ENCODE assay signal across 27 mouse cellular contexts in genomic region chr15:101004538-101004937, GRCm38 (mm10). TPM values are rescaled to one million over a fixed set of nuclear protein-coding genes. Genes with fewer than 3 reads are reported as not detected.
DNase-seq lines count a peak whose midpoint lies in the region; ATAC-seq and TF ChIP-seq lines count a peak whose summit lies in the region.
"Had no signal": no experiment of that assay in that cellular context is flagged by ENCODE, and none has a peak within 500 bp of the region (broad histone marks: within the 10 kb centered on the region; RNA-seq: fewer than 3 reads in every experiment).

No protein-coding gene starts in this region.

- no peak for ATAC-seq in embryonic facial prominence, embryonic 13.5 days (ENCODE audit: insufficient number of reproducible peaks, insufficient read depth, low FRiP score, low TSS enrichment, low read depth)
- no peak for ATAC-seq in midbrain, embryonic 13.5 days
- ATAC-seq in midbrain, embryonic 14.5 days (ENCODE audit: low FRiP score, low TSS enrichment): no peak
- ATAC-seq in embryonic facial prominence, embryonic 14.5 days (ENCODE audit: low read depth): peak; percentile 62; the same call in 1 of the 2 replicates
- ATAC-seq: CD4-positive, CD25-positive, alpha-beta regulatory T cell, adult 4 months; forebrain, embryonic 13.5 days; forebrain, embryonic 16.5 days; Patski had no signal

- no peak overlapping the region for H3K27ac ChIP-seq in embryonic facial prominence, embryonic 13.5 days
- H3K27ac ChIP-seq in embryonic facial prominence, embryonic 10.5 days (replicated peaks): no peak overlapping the region
- peak overlapping the region; percentile 80 for H3K27ac ChIP-seq in left cerebral cortex, adult 2 months
- H3K27ac ChIP-seq in midbrain, embryonic 13.5 days: 0 out of 2 replicates have a peak overlapping the region, but pooled peaks have one; percentile 5
- no peak overlapping the region for H3K27ac ChIP-seq in midbrain, embryonic 14.5 days (replicated peaks; ENCODE audit: low read depth, low read length)
- no peak overlapping the region for H3K27ac ChIP-seq in embryonic facial prominence, embryonic 14.5 days (replicated peaks; ENCODE audit: low read depth, low read length)
- H3K27ac ChIP-seq: embryonic facial prominence, embryonic 12.5 days; forebrain, embryonic 13.5 days had no signal

- no peak for DNase-seq in embryonic facial prominence, embryonic 10.5 days (ENCODE audit: low spot score)
- no peak for DNase-seq in left cerebral cortex, adult 2 months (ENCODE audit: extremely low spot score in 1 of 2, low spot score in 2 of 2)
- no peak for DNase-seq in left cerebral cortex, adult 8-10 months (ENCODE audit: low spot score in 2 of 2)
- DNase-seq in midbrain, embryonic 14.5 days: no peak
- peak; percentile 23 for DNase-seq in embryonic facial prominence, embryonic 14.5 days (ENCODE audit: low spot score)
- no peak for DNase-seq in T-cell, adult 2 months (ENCODE audit: low spot score)
- DNase-seq: adrenal gland, adult 2 months; adrenal gland, postnatal 10 days; adrenal gland, postnatal 25 days; B cell, adult 2 months; cerebellum, adult 11-12 months; cerebellum, adult 2 months; cerebellum, adult 9-10 months; cerebellum, postnatal 10 days; cerebellum, postnatal 25 days; embryo, embryonic 11 days had no signal

- H3K4me3 ChIP-seq in embryonic facial prominence, embryonic 13.5 days: no peak overlapping the region
- H3K4me3 ChIP-seq in embryonic facial prominence, embryonic 10.5 days: no peak overlapping the region
- no peak overlapping the region for H3K4me3 ChIP-seq in left cerebral cortex, adult 2 months
- no peak overlapping the region for H3K4me3 ChIP-seq in midbrain, embryonic 13.5 days (replicated peaks)
- H3K4me3 ChIP-seq in midbrain, embryonic 14.5 days (replicated peaks; ENCODE audit: low read depth, low read length): no peak overlapping the region
- H3K4me3 ChIP-seq in embryonic facial prominence, embryonic 14.5 days (ENCODE audit: low read depth, low read length): no peak overlapping the region
- H3K4me3 ChIP-seq: embryonic facial prominence, embryonic 12.5 days; forebrain, embryonic 13.5 days had no signal

- H3K36me3 ChIP-seq in embryonic facial prominence, embryonic 13.5 days: no peaks in the 10 kb centered on the region
- H3K36me3 ChIP-seq in embryonic facial prominence, embryonic 10.5 days (replicated peaks): no peaks in the 10 kb centered on the region
- H3K36me3 ChIP-seq in midbrain, embryonic 13.5 days: peaks cover 22% of the 10 kb centered on the region
- H3K36me3 ChIP-seq in midbrain, embryonic 14.5 days (ENCODE audit: control insufficient read depth, insufficient read depth, low read length): peaks cover 22% of the 10 kb centered on the region
- no peaks in the 10 kb centered on the region for H3K36me3 ChIP-seq in embryonic facial prominence, embryonic 14.5 days (ENCODE audit: control insufficient read depth, insufficient read depth, low read length)
- H3K36me3 ChIP-seq: embryonic facial prominence, embryonic 12.5 days; G1E had no signal

- H3K27me3 ChIP-seq in embryonic facial prominence, embryonic 13.5 days: no peaks in the 10 kb centered on the region
- peaks cover 8% of the 10 kb centered on the region; the same call in 1 of the 2 replicates for H3K27me3 ChIP-seq in embryonic facial prominence, embryonic 10.5 days (replicated peaks; ENCODE audit: low read depth, poor library complexity, severe bottlenecking)
- 0 out of 2 replicates have a peak, but pooled peaks cover 4% of the 10 kb centered on the region for H3K27me3 ChIP-seq in midbrain, embryonic 13.5 days
- H3K27me3 ChIP-seq in midbrain, embryonic 14.5 days (ENCODE audit: control insufficient read depth, insufficient read depth, low read length): no peaks in the 10 kb centered on the region
- H3K27me3 ChIP-seq in embryonic facial prominence, embryonic 14.5 days (replicated peaks; ENCODE audit: control insufficient read depth, insufficient read depth, low read length): no peaks in the 10 kb centered on the region
- H3K27me3 ChIP-seq: embryonic facial prominence, embryonic 12.5 days; forebrain, embryonic 13.5 days; Patski had no signal

- H3K4me1 ChIP-seq in embryonic facial prominence, embryonic 13.5 days: peaks cover 13% of the 10 kb centered on the region
- H3K4me1 ChIP-seq in embryonic facial prominence, embryonic 10.5 days: peaks cover 17% of the 10 kb centered on the region
- peaks cover 11% of the 10 kb centered on the region for H3K4me1 ChIP-seq in midbrain, embryonic 13.5 days (replicated peaks)
- H3K4me1 ChIP-seq in midbrain, embryonic 14.5 days (ENCODE audit: control insufficient read depth, insufficient read depth, low read length): peaks cover 6% of the 10 kb centered on the region; the same call in 1 of the 2 replicates
- no peaks in the 10 kb centered on the region for H3K4me1 ChIP-seq in embryonic facial prominence, embryonic 14.5 days (ENCODE audit: control insufficient read depth, insufficient read depth, low read length)

- H3K9me3 ChIP-seq in embryonic facial prominence, embryonic 13.5 days: no peaks in the 10 kb centered on the region
- H3K9me3 ChIP-seq in embryonic facial prominence, embryonic 10.5 days: no peaks in the 10 kb centered on the region
- H3K9me3 ChIP-seq in midbrain, embryonic 13.5 days: no peaks in the 10 kb centered on the region
- H3K9me3 ChIP-seq in midbrain, embryonic 14.5 days (ENCODE audit: control insufficient read depth, low read length): no peaks in the 10 kb centered on the region
- H3K9me3 ChIP-seq in embryonic facial prominence, embryonic 14.5 days (ENCODE audit: control insufficient read depth, low read length): no peaks in the 10 kb centered on the region
- H3K9me3 ChIP-seq: embryonic facial prominence, embryonic 12.5 days; forebrain, embryonic 13.5 days had no signal

- 54% methylated on average over 3 of the region's 3 CpGs for WGBS in embryonic facial prominence, embryonic 13.5 days
- WGBS in embryonic facial prominence, embryonic 10.5 days: 75% methylated on average over 3 of the region's 3 CpGs
- WGBS in midbrain, embryonic 13.5 days: 69% methylated on average over 3 of the region's 3 CpGs
- WGBS in midbrain, embryonic 14.5 days: 67% methylated on average over 3 of the region's 3 CpGs
- WGBS in embryonic facial prominence, embryonic 14.5 days: 58% methylated on average over 3 of the region's 3 CpGs

- TF ChIP-seq CTCF in left cerebral cortex, adult 2 months (IDR thresholded peaks at IDR 0.05): no peak

- intact Hi-C loops in left cerebral cortex, adult 2 months (cut with DNase I): loop anchor here (2.0 kb wide), 2 partner anchors 20 to 128 kb away; no protein-coding TSS in a partner anchor

- no peak overlapping the region for H3K4me2 ChIP-seq in embryonic facial prominence, embryonic 13.5 days
- no peak overlapping the region for H3K4me2 ChIP-seq in midbrain, embryonic 13.5 days (replicated peaks)
- no peak overlapping the region for H3K4me2 ChIP-seq in midbrain, embryonic 14.5 days (ENCODE audit: low read length)
- no peak overlapping the region for H3K4me2 ChIP-seq in embryonic facial prominence, embryonic 14.5 days (ENCODE audit: low read depth, low read length)
- H3K4me2 ChIP-seq: embryonic facial prominence, embryonic 12.5 days; forebrain, embryonic 13.5 days had no signal

- H3K9ac ChIP-seq in embryonic facial prominence, embryonic 13.5 days: 0 out of 2 replicates have a peak overlapping the region, but pooled peaks have one; percentile 11
- H3K9ac ChIP-seq in midbrain, embryonic 13.5 days (replicated peaks): no peak overlapping the region
- H3K9ac ChIP-seq in midbrain, embryonic 14.5 days (replicated peaks; ENCODE audit: low read length): no peak overlapping the region
- no peak overlapping the region for H3K9ac ChIP-seq in embryonic facial prominence, embryonic 14.5 days (ENCODE audit: low read depth, low read length)
- H3K9ac ChIP-seq: embryonic facial prominence, embryonic 12.5 days; forebrain, embryonic 13.5 days had no signal

RNA-seq across cellular contexts. Expression of gene Gm47841, which starts 42.7 kb away (rescaled TPM):
- not detected in 2 replicates for polyA plus RNA-seq in embryonic facial prominence, embryonic 13.5 days (2015; fragmentation: Nextera tagmentation; extraction: Ambion mirVana)
- polyA plus RNA-seq in embryonic facial prominence, embryonic 10.5 days (2016; fragmentation: Nextera tagmentation; extraction: Ambion mirVana): not detected in 2 replicates
- not detected for total RNA-seq in left cerebral cortex, adult 2 months (2021)
- not detected for total RNA-seq in left cerebral cortex, adult 8-10 months (2022)
- not detected in 2 replicates for polyA plus RNA-seq in midbrain, embryonic 13.5 days (2015; fragmentation: Nextera tagmentation; extraction: Ambion mirVana)
- not detected in 2 replicates for polyA plus RNA-seq in midbrain, embryonic 14.5 days (2014; fragmentation: Nextera tagmentation; extraction: Ambion mirVana)
- not detected in 2 replicates for polyA plus RNA-seq in embryonic facial prominence, embryonic 14.5 days (2014; fragmentation: Nextera tagmentation; extraction: Ambion mirVana)
- total RNA-seq: adrenal gland, postnatal 25 days; CH12.LX; G1E had no signal
- polyA plus RNA-seq: adrenal gland, adult 2 months; CD4-positive, CD25-positive, alpha-beta regulatory T cell, adult 4 months; cerebellum, adult 2 months; embryonic facial prominence, embryonic 12.5 days; forebrain, embryonic 11.5 days; forebrain, embryonic 13.5 days; forebrain, embryonic 16.5 days; frontal cortex, adult 2 months; G1E had no signal

Comparison
In these comparisons a context has a peak if more than half of its experiments do, and no peak if none do; other contexts are left out.
1. H3K27ac ChIP-seq: peak in left cerebral cortex, adult 2 months (single experiment) and midbrain, embryonic 13.5 days (single experiment); none in embryonic facial prominence, embryonic 13.5 days (single experiment), embryonic facial prominence, embryonic 10.5 days (single experiment), midbrain, embryonic 14.5 days (single experiment) and embryonic facial prominence, embryonic 14.5 days (single experiment).